Mouse (Mus musculus): ENCODE measurements at regions not wholly inside any gene's neighbourhood (a gene's known extent, or its start where the extent isn't known, plus 50 kb on each side); places are given as distances from the start of the nearest gene placed in this dataset.

- DNase-seq (ENCODE audit: low spot score): no peak
- intact Hi-C loops (cut with DNase I): no loop called here
Observed at GRCm38 (mm10) chr8:49063256-49063655, 219.5 kb upstream of the Tenm3 start.

GRCm38 (mm10) chr8:49043236-49043635 is 199.5 kb upstream of the Tenm3 start:
- DNase-seq (ENCODE audit: low spot score): no peak
- intact Hi-C loops (cut with DNase I): no loop called here

- no peak for DNase-seq (ENCODE audit: low spot score)
- intact Hi-C loops (cut with DNase I): loop anchor here (5.0 kb wide), 1 partner anchor 814 kb away; no protein-coding TSS in a partner anchor
Observed at GRCm38 (mm10) chr8:49035970-49036700, 192.4 kb upstream of the Tenm3 start.

GRCm38 (mm10) chr8:49035519-49035918 is 191.8 kb upstream of the Tenm3 start:
- DNase-seq (ENCODE audit: low spot score): no peak
- intact Hi-C loops (cut with DNase I): loop anchor here (5.0 kb wide), 1 partner anchor 813 kb away; no protein-coding TSS in a partner anchor

GRCm38 (mm10) chr8:49030255-49030654 is 186.5 kb upstream of the Tenm3 start:
- intact Hi-C loops (cut with DNase I): no loop called here
- no peak for DNase-seq (ENCODE audit: low spot score)

GRCm38 (mm10) chr8:49017741-49018140 is 174.0 kb upstream of the Tenm3 start:
- intact Hi-C loops (cut with DNase I): no loop called here

GRCm38 (mm10) chr8:49015701-49016100 is 171.9 kb upstream of the Tenm3 start:
- DNase-seq (ENCODE audit: low spot score): no peak
- intact Hi-C loops (cut with DNase I): no loop called here

More at GRCm38 (mm10) chr8:49017741-49018140, 174.0 kb upstream of the Tenm3 start:
- DNase-seq (ENCODE audit: low spot score): no peak

- intact Hi-C loops (cut with DNase I): no loop called here
- no peak for DNase-seq (ENCODE audit: low spot score)
Observed at GRCm38 (mm10) chr8:49015200-49015599, 171.4 kb upstream of the Tenm3 start.

- DNase-seq (ENCODE audit: low spot score): no peak
- intact Hi-C loops (cut with DNase I): no loop called here
Observed at GRCm38 (mm10) chr8:49006236-49006965, 162.7 kb upstream of the Tenm3 start.

GRCm38 (mm10) chr8:48981667-48982066 is 137.9 kb upstream of the Tenm3 start:
- intact Hi-C loops (cut with DNase I): no loop called here
- no peak for DNase-seq (ENCODE audit: low spot score)

GRCm38 (mm10) chr8:48980755-48981154 is 137.0 kb upstream of the Tenm3 start:
- intact Hi-C loops (cut with DNase I): no loop called here
- no peak for DNase-seq (ENCODE audit: low spot score)

- no peak for DNase-seq (ENCODE audit: low spot score)
- intact Hi-C loops (cut with DNase I): no loop called here
Observed at GRCm38 (mm10) chr8:48970655-48971054, 126.9 kb upstream of the Tenm3 start.

GRCm38 (mm10) chr8:48964929-48965328 is 121.2 kb upstream of the Tenm3 start:
- intact Hi-C loops (cut with DNase I): no loop called here
- DNase-seq (ENCODE audit: low spot score): no peak

GRCm38 (mm10) chr8:48957614-48958013 is 113.9 kb upstream of the Tenm3 start:
- intact Hi-C loops (cut with DNase I): no loop called here
- DNase-seq (ENCODE audit: low spot score): no peak

- no peak for DNase-seq (ENCODE audit: low spot score)
- intact Hi-C loops (cut with DNase I): no loop called here
Observed at GRCm38 (mm10) chr8:48951412-48951811, 107.7 kb upstream of the Tenm3 start.

- intact Hi-C loops (cut with DNase I): no loop called here
- DNase-seq (ENCODE audit: low spot score): no peak
Observed at GRCm38 (mm10) chr8:48944177-48944576, 100.4 kb upstream of the Tenm3 start.

- intact Hi-C loops (cut with DNase I): no loop called here
Observed at GRCm38 (mm10) chr8:48937144-48937543, 93.4 kb upstream of the Tenm3 start.

GRCm38 (mm10) chr8:48927135-48927534 is 83.4 kb upstream of the Tenm3 start:
- intact Hi-C loops (cut with DNase I): no loop called here
- no peak for DNase-seq (ENCODE audit: low spot score)

More at GRCm38 (mm10) chr8:48937144-48937543, 93.4 kb upstream of the Tenm3 start:
- no peak for DNase-seq (ENCODE audit: low spot score)

GRCm38 (mm10) chr8:48915275-48915674 is 71.5 kb upstream of the Tenm3 start:
- DNase-seq (ENCODE audit: low spot score): no peak
- intact Hi-C loops (cut with DNase I): no loop called here

GRCm38 (mm10) chr8:48912842-48913241 is 69.1 kb upstream of the Tenm3 start:
- DNase-seq (ENCODE audit: low spot score): no peak
- intact Hi-C loops (cut with DNase I): no loop called here

GRCm38 (mm10) chr8:48901668-48902406 is 58.1 kb upstream of the Tenm3 start:
- intact Hi-C loops (cut with DNase I): no loop called here
- no peak for DNase-seq (ENCODE audit: low spot score)
